Mouse (Mus musculus) adrenal gland, adult 2 months (tissue): ENCODE data around the gene Tbl1xr1. TPM values are rescaled to one million over a fixed set of nuclear protein-coding genes. Genes with fewer than 3 reads are reported as not detected.
A peak's percentile ranks its signal among the peaks of the same experiment; 100 is the strongest.

Experiments
- DNase-seq: peaks from one replicate; pipeline ENCODE4 v3.0.0; 2021
- polyA plus RNA-seq: library from polyadenylated mRNA; depleted of rRNA; stranded (reverse); fragments of >200 nt; gene quantifications from 2 replicates; pipeline ENCODE4 v1.2.3, GENCODE M21; 2012
- total RNA-seq, 2 experiments: library from RNA; stranded (reverse); gene quantifications; 2 replicates each; pipeline ENCODE4 v1.2.3; 2021

Gene Tbl1xr1
- total and polyA plus RNA-seq, 3 experiments, result 53.0 to 84.2 (median 70.3) TPM

GRCm38 (mm10) chr3:22089825-22090224, 13.4 kb downstream of the Tbl1xr1 start:
- no peak for DNase-seq

DNA sequence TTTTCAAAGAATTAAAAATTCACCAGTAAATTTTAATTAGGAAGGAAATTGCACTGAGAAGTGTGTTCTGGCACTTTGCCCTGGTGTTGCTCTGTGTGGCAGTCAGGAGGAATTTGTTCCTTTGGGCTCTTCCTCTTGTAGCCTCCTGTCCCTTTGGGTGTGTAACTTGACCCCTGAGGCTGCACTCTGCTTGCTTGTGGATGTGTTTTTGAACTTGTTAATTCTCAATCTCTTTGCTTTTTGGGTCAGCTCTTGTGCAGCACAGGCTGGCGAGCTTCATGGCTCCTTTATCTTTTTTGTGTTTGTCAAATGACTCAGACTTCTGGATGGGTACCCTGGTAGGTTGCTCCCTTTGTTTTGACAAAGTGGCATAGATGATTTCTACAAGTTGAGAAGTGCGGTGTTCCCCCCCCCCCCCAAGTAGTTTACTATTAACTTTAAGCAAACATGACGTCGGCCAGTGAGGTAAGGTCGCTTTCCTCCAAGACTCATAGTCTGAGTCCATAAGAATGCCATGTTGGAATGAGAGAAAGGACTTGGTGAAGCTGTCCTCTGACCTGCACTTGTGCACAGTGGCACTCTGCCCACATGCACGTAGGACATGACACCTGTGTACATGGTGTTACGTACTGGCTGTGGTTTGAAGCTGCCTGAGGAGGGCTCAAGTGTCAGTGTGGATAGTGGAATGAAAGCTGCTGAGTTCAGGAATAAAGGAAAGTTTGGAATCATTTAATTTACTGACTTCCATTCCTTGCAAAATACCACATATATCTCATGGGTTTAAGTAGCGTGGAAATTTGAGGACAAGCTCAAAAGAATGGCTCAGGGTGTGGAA, 14.2 kb downstream of the Tbl1xr1 start:
- DNase-seq, result peak; percentile 43

DNA sequence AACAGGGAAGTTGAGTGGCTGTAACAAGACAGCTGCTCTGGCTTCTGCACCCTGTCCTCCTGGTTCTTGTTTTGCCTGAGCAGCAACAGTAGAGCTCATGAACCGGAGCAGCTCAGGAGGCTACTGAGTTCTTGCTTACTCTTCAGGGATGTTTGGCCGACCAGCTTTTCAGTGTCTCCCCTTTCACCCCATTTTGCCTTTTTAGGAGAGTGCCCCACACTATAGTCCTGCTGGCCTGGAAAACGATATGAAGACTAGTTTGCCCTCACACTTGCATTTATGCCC, 14.8 kb downstream of the Tbl1xr1 start:
- no peak for DNase-seq

DNA sequence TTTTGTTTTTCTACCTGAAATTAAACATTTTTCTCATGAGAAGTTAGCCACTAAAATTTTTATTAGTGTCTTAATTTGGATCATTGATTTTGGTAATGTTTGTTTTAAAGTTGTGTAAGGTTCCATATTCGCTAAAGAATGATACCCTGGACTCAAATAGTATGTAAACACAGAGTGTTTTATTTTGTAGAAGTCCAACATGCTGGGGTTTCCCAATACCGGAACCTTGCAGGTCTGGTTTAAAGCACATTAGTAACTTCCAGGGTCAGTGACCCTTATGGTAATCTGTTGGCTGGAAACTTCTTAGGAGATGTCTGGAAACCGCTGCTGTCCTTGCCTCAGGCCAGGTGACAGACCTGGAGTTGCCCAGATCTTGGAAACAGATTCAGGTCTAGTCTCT, 15.2 kb downstream of the Tbl1xr1 start:
- no peak for DNase-seq

DNA sequence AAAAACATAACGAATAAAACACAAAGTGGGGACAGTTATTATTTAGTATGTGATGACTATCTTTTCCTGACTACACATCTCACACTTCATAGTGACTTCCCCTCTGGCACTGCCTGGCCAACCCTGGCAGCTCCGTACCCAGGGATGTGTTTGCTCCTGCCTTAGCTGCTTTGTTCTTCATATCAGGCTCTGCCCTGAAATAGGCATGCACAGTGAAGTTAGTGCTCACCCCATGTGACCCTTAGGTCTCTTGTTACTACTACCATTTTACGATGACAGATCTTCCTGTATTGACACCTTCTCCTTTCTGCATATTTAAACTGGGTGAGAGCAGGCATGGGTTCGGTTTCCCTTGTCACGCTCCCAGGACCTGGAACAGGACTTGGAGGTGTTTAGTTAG, 16.3 kb downstream of the Tbl1xr1 start:
- no peak for DNase-seq

GRCm38 (mm10) chr3:22103986-22104515, 27.6 kb downstream of the Tbl1xr1 start:
- DNase-seq, result no peak

GRCm38 (mm10) chr3:22105471-22105870, 29.0 kb downstream of the Tbl1xr1 start:
- DNase-seq, result peak; percentile 32

- no peak for DNase-seq
Measured at GRCm38 (mm10) chr3:22108013-22108412, 31.6 kb downstream of the Tbl1xr1 start.

DNA sequence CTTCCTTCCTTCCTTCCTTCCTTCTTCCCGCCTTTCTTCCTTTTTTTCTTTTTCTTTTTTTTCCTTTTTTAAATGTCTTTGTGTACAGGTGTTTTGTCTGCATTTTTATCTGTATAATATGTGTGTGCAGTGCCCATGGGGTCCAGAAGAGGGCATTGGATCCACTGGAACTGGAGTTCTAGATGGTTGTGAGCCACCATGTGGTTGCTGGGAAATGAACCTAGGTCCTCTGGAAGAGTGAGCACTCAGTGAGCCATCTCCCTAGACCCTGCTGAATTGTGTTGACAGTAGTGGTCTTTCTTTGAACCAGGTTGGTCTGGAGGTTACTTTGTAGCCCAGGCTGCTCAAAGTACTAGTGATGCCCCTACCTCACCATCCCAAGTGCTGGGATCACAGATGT, 33.2 kb downstream of the Tbl1xr1 start:
- no peak for DNase-seq

DNA sequence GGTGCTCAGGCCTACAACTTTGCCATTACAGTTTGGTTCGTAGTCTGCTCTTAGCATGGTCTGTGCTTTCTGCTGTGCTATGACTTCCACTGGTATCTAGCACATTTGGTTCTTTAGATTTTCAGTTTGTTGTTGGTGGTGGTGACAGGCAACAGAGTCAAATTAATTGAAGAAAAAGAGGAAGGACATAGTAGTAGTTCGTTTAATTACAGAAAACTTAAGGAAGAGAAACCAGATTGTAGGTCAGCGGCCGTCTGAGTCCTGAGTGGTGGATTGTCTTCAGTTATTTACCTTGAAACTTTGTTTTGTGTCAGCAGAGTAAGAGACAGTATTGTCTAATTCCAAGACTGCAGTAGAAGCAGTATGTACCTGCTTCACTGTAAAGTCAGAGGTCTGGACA, 37.3 kb downstream of the Tbl1xr1 start:
- no peak for DNase-seq

GRCm38 (mm10) chr3:22115221-22115620, 38.8 kb downstream of the Tbl1xr1 start:
- DNase-seq, result no peak

GRCm38 (mm10) chr3:22115678-22116077, 39.2 kb downstream of the Tbl1xr1 start:
- DNase-seq, result no peak

DNA sequence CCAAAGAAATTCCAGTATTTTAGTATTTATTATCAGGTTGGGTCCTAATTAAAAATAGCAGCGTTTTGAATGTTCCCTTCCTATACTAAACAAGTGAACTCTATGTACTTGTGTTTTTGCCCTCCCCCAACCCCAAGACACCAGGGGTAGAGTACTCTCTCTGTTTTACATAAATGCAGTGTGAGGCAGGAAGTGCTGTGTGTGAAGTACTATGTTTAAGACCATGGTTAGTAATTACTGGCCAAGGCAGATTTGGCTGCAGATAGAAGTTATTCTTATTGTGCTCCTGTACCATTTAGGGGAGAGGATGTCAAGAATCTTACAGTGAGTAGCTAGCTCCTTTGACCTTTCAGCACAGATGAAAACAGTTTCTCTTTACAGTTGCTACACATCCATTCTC, 39.7 kb downstream of the Tbl1xr1 start:
- DNase-seq, result no peak

DNA sequence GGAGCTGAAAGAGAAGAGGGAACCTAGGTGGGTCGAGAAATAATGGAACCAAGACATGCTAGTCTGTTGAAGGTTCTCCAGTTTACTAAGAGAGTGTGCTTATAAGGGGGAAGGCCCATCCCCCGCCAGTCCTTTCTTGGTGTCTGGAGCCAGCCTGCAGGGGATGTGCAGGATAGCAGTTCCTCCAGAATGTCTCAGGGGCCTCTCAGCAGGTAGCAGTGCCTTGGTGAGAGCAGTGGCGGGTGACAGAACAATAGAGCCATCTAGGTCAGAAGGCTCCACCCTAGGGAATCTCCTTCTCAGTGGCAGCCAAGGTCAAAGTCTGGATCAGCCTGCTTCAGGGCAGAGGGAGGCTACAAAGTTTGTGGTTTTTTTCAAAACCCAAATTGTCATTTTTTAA, 45.3 kb downstream of the Tbl1xr1 start:
- peak; percentile 41 for DNase-seq

GRCm38 (mm10) chr3:22123145-22123544, 46.7 kb downstream of the Tbl1xr1 start:
- no peak for DNase-seq

GRCm38 (mm10) chr3:22126251-22126826, 49.9 kb downstream of the Tbl1xr1 start:
- DNase-seq, result no peak

GRCm38 (mm10) chr3:22131277-22131676, 54.8 kb downstream of the Tbl1xr1 start:
- no peak for DNase-seq

- DNase-seq, result no peak
Measured at GRCm38 (mm10) chr3:22133626-22134025, 57.2 kb downstream of the Tbl1xr1 start.

- DNase-seq, result no peak
Measured at GRCm38 (mm10) chr3:22137793-22138579, 61.5 kb downstream of the Tbl1xr1 start.

GRCm38 (mm10) chr3:22138580-22139099, 62.2 kb downstream of the Tbl1xr1 start:
- no peak for DNase-seq

DNA sequence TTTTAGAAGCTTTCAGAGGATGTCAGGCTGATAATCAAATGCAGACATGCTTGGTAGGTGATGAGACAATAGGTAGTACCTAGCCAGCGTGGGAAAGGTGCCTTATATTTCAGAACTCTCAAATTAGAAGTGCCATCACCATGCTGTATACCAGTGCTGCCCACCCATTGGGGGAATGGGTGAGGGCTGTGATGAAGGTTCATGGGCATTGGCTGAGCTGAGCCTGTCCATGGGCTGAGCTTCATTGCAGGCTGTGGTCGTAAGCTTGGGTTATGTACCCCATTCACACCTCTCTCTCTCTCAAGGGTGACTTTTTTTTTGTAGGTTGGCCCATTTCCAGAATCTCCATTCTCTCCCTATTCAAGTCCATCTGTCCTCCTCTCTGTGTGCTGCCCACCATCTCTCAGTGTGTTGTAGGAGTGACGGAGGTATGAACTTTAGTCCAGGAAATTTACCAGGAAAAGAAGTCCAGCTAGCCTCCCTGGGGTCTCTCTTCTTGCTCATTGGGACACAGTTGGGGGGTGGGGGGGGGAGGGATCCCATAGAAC, 63.7 kb downstream of the Tbl1xr1 start:
- no peak for DNase-seq

- no peak for DNase-seq
Measured at GRCm38 (mm10) chr3:22141984-22142719, 65.7 kb downstream of the Tbl1xr1 start.
